Mouse (Mus musculus): ENCODE measurements at regions not wholly inside any gene's neighbourhood (a gene's known extent, or its start where the extent isn't known, plus 50 kb on each side); places are given as distances from the start of the nearest gene placed in this dataset.
"Not testable (repeated sequence)": the region's sequence is repeated elsewhere in the genome, so short reads cannot be mapped to it uniquely, and the experiment has no call there.

DNA sequence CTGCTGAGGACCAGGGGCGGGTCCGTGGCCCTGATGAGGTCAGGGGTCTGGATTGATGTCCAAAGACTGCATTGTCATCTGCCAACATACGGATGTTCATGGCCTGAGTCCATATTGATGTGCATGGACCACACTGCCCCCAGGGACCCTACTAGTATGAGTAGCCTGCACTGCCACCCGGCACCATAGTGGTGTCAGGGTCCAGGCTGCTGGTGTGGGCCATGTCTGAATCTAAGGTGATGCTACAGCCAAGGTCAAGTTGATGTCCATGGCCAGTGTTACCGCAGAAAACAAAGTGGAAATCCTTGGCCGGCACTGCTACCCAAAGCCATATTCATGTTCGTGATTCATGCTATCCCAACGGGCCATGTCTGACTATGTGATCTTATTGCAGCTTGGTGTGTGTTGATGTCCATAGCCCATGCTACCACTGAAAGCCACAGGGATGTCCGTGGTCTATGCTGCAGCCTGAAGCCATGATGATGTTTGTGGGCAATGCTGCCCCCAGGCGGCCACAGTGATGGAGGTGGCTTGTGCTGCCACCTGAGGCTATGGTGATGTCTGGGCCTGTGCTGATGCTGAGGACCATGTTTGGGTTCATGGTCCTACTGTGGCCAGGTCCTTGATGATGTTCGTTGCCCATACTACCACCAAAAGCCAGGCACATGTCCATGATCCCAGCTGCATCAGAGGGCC lies 130.5 kb downstream of the Iqub start:
- peak in 1 of 2 experiments; percentile 22 for DNase-seq

DNA sequence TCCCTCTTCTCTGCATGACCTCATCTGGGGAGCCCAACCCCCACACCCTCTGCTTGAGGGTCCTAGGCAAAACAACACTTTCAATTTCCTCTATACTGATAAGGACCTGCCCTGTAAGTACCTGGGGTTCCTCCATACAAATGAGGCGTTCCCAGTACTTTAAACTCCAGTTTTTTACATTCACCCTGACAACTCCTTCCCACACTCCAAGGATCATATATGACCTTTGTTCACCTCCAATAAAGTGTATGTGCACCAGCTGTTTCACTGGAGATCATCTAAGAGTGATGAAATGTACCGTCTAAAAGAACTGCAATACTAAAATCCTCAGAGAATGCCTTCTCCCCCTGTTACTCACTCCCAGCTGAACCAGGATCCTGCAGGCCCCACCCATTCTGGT lies 135.0 kb downstream of the Iqub start:
- DNase-seq: no peak

DNA sequence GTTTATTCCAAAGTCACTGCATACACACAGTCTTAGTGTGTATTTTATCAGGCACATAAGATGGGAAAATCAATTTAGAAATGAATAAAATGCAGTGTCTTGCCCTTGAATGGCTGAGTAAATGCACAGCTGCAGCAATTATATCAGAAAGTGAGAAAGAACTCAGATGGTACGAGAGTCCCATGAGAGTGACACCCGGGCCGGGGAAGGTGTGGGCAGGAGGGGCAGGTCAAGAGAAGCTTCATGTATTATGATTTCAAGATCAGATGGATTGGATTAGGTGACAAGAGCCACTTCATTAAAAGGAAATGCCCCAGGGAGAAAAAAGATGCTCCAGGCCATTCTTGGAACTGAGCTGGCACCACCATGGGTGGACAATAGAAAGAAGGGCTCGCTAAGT lies 138.1 kb downstream of the Iqub start:
- no peak for DNase-seq

DNA sequence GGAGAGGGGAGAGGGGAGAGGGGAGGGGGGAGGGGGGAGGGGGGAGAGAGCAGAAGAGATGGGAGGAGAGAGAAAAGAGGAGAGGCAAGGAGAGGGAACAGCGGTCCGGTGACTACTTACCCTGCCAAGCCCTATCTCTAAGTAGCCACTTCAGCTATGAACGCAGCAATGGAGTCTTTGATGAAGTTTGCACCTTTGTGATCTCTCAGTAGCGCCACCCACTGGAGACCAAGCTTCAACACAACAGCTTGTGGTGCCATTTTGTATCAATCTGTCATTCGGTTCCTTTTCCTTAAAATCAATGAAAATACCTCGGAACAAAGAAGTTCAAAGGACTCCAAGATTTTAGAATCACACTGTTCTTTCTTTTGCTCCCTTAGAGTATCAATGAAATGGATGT lies 141.7 kb downstream of the Iqub start:
- no peak for DNase-seq

DNA sequence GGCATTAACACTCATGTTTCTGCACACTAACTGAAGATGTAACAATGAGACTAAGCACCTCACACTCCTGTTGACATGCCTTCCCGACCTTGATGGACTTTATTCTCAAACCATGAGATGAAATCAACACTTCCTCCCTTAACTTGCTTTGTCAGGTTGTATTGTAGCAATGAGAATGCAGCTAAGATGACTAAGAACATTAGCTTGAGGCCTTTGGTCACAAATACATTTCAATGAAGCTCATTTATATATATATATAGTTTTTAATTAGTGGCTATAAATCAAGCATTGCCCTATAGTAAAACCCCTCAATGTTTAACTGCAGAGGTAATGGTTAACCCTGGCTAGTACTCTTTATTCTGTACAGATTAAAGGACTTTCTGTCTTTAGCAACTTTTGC lies 143.2 kb downstream of the Iqub start:
- DNase-seq: no peak

DNA sequence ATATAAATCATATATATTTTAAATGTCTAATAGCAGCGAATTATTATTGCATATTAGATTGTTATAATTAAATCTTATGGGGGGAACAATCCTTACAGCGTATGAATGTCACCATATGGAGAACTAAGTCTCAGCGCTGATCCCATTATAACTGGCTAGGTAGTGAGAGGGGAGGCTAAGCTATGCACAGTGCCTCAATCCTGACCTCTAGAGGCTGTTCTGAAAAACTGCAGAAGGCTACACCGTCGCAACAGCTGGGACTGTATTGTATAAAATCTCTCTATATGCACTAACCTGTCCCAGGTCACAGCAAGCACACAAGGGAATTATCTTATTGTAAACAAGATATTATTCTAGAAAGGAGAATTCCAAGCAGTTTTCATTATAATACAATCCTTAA lies 164.0 kb downstream of the Iqub start:
- peak; percentile 43 to 61 for DNase-seq

DNA sequence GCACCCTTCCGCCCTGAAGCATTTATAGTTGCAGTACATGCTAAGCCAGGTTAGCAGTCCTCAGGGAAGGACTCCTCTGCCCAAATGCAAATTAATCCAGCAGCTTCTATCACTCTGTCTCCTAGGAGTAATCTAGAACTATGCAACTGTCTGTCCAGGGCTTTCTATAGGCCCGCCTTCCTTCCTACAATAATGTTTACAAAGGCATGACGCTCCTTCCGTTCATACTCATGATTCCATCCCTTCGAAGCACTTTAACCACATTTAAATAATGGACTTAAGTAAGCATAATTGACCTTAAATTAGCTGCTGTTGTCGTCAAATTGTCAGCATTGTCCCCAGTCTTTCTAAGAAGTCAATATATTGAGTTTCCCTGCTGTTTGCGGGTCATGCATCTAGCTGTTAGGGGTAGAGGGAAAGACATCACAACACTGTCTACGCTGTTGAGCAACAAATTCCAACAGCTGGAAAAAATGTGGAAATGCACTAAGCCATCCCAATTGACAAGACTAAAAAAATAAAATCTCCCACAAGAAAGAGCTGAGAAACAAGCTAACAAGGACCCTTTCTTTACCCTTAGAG lies 166.3 kb downstream of the Iqub start:
- DNase-seq: no peak

DNA sequence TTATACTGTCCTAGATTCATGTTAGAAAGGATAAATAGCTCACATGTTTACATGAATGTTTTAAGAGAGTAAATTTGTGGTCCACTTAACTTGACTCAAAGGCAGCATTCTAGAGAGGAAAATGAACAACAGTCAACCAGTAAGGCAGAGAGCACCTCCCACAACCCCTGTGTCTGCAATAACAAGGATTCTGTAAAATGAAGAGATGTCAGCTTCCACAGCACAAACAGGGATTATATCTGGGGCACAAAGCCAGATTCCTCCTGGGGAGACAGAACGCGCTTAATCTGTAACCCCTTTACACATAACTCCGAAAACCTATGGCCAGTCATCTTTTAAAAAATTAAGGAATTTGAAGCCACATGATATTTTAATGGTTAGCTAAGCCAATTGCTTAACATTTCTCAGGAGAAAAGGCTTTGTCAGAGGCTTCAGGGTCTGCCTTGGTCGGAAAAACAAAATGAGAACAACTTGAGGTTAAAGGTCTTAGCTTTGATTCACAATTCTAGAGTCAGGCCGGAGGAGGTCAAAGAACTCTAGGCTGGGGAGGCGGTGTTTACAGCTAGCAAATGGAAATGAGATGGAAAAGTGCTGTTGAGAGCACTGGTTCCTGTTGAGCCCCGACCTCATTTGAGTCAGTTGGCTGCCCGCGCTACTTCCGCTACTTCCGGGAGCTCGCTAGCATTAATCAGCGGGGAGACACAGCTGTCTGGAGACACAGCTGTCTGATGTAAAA lies 167.0 kb downstream of the Iqub start:
- peak in 1 of 2 experiments; percentile 27 for DNase-seq

DNA sequence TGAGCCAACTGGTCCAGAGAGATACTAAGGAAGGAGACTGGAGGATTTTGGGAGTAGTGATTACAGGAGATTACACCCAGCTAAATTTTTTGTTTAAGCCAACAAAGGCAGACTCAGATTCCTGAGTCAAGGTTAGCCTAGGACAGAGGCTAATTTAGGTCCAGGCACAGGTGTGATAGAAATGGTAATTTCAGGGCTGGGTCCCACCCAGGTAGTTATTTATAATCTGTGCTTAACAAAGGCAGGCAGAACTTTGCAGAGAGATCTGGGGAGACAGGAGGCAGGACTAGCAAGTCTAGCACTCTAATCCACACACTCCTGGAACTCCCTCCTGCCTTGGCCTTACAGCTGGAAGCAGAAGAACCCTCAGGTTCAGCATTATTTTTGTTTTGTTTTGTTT lies 172.4 kb downstream of the Iqub start:
- no peak for DNase-seq

DNA sequence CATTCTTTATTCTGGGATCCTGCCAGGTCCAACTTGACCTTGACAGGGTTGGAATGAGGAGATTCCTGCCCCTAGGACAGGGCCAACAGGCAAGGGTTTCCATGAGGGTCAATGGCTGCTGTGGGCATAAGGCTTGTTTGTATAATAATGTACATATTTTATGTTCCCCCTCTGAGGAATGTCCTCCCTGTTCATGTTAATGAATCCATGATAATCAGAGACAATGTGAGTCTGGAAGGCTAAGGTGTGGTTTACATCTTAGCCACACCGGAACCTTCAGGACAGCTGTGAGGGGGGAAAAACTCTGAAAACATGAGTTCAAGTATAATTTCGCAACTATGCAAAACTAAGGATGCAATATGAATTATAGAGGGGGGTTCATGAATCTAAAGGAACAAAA lies 172.8 kb downstream of the Iqub start:
- DNase-seq: no peak

DNA sequence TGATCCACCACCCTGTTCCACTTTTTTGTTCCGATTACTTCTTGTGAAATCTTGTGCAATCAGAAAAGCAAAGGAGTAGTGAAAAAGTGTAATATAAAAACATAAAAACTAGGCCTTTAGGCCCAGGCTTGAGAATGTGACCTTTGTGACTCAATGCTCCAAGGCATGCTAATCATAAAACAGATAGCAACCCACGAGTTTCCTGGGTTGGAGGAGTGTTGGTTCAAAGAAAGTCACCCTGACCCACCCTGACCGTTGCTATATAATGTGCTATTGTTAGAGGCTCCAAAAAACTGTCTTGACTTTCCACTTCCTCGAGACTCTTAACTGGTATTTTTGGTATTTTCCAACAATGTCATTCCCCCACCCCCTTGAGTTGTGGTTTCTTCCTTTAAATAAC lies 172.2 kb upstream of the Slc13a1 start:
- DNase-seq: not testable (repeated sequence)

DNA sequence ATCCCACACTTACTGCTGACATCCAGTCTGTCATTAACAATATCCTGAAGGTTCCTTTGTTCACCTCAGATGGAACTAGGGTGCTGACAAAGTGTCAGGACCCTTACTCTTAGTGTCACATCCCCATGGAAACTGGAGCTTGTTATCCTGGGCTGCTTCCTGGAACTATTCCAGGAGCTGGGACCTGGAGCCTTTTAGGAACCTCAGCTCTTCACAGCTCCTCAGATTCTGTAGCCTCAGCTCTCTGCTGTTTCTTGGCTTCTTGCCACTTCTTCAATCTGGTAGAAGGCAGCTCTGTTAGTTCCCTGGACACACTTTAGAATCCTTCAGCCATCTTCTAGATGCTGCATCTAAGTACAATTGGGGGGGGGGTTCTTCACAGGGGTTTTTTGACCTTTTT lies 157.3 kb upstream of the Slc13a1 start:
- peak; percentile 32 to 51 for DNase-seq

DNA sequence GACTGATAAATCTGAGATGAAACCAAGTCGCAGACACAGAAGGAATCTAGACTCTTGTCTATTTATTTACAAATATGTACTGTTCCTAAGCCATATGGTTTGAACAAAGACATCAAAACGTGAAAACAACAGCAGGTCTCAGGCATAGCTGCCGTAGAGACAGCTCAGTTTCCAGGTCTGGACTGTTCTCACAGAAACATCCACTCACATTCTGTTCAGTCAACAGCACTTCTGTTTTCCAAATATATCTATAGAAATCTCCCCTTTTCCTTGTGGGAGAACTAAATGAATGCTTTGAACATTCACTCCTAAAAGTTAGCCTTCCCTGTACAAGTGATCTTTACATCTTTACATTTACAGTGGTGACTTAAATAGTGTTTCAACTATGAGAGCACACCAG lies 156.8 kb upstream of the Slc13a1 start:
- no peak for DNase-seq

DNA sequence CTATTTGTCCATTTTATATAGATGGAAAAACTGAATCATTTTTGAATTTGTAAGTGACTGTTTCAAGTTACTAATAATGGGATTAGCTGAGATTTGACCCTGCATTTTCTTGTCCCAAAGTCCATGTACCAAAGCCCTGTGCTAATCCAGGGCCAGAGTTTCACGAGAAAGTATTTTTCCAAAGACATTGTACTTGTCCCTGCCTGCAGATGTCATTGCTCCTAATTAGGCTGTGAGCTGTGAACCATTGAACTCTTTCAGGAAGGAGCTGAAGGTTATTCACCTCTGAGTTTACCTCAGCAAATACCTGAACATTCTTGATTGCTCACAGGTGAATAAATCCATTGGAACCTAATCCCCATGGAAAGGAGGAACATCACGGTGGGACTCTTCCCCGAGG lies 154.5 kb upstream of the Slc13a1 start:
- no peak for DNase-seq

DNA sequence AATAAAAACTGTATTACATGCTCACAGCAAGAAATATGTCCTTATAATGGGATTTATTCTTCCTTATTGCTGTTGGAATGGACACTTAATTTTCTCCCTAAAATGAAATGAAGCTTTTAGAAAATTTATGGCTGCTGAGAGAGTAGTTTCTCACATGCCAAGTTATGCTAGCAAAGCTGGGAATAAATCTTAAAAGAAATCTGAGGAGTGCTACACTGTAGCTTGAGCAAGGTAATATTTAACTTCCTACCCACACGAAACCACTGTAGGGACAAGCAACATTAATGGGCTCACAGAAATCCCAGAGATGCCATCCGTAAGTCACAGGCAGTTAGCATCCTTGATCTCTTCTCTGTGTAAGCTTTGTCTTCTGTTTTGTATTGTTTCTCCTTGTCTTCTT lies 151.0 kb upstream of the Slc13a1 start:
- no peak for DNase-seq

DNA sequence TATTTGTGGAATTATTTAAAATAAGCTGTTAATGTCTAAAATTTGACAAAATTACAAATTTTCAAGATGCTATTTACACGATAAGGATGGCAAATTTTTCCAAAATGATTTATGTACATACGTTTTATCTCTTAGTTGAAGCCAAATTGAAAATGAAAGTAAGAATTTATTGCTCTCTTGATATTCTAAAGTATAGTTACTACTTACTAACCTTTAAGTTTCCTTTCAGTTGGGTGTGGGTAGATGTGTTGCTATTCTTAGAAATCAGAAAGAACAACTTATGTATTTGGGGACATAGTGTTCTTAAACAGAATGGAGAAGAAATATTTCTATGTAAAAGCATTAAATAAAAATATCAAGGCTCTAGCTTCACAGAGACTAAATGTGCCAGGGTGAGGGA lies 142.8 kb upstream of the Slc13a1 start:
- DNase-seq: no peak

DNA sequence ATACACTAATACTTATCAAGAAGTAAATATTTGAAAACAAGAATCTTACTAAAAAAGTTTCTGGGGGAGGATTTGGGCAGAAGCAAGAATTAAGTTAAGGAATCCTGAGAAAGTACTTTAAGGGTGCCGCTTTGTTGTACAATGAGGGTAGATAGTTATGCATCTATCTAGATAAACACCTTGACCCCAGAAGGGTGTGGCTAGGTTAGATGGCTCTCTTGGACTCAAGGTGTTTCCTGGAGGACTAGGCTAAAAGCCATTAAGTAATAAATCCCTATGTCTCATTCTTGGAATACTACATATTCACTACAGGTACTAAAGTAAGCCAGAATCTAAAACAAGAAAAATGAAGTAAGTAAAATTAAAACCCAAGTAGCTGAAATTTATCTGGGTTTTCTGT lies 141.9 kb upstream of the Slc13a1 start:
- no peak for DNase-seq

DNA sequence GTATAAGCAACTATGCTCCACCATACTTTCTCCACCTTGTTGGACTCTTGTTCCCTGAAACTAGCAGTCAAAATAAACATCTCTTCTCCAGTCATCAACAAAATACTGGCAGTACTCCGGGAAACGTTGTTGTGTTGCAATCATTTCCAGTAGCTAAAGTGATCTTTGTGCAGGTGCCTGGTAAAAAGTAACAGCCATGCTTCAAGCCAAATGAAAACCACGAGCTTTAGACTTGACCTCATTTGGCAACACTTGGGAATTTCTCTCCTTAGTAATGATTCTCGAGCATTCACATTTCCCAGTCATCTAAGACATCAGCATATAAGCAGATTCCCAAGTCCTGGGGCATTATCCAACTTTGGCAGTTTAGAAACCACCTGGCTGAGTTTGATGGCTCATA lies 133.8 kb upstream of the Slc13a1 start:
- no peak for DNase-seq

DNA sequence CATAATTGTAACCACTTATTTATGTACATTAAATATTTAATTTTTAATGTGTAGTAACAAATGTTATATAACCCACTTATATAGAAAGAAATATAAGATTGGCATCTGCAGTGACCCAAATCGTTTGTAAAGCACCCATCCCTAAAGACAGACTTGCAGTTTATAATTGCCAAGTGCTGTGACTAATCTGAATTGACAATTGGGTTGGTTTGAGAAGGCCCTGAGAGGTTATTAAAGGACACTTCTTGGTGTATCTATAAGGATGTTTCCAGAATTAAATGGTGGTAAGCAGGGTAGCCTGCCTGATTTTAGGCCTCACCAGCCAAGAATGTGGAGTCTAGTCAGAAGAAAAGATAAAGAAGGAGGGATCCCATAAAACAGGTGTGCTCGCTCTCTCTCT lies 133.3 kb upstream of the Slc13a1 start:
- DNase-seq: no peak

DNA sequence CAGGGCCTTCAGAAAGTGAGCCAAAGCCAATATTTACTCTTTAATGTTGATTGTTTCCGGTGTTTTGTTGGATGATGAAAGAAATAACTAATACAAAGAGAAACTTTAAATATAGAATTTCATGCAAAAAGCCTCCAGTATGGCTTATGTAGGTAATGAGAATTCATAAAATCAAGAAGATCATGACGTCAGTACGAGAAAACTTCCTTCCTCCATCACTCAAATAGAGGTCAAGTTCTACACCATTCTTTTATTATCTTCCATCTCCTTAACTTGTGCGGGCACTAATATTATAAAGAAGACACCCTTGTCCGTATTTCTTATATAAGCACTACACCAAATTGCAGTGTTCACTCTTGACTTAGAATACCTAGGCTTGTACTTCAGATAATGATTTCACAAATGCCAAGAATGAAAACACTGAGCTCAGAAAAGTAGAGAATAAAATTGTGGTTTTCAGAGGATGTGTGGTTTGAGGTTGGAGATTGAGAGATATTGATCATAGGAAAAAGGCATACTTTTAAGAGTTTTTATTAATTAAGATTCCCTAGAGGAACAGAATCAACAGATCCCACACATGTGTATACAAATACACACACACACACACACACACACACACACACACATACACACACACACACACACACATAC lies 130.8 kb upstream of the Slc13a1 start:
- no peak for DNase-seq

DNA sequence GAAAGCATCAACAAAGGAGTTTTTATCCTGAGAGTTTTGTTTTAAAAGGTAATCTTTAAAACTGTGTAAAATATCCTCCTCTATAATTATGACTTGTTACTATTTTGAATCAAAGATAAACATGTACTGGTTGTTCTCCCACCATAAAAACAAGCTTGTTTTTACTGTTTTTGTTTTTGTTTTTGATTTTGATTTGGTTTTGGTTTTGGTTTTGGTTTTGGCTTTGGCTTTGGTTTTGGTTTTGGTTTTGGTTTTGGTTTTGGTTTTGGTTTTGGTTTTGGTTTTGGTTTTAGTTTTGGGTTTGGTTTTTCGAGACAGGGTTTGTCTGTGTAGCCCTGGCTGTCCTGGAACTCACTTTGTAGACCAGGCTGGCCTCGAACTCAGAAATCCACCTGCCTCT lies 120.9 kb upstream of the Slc13a1 start:
- DNase-seq: not testable (repeated sequence)

DNA sequence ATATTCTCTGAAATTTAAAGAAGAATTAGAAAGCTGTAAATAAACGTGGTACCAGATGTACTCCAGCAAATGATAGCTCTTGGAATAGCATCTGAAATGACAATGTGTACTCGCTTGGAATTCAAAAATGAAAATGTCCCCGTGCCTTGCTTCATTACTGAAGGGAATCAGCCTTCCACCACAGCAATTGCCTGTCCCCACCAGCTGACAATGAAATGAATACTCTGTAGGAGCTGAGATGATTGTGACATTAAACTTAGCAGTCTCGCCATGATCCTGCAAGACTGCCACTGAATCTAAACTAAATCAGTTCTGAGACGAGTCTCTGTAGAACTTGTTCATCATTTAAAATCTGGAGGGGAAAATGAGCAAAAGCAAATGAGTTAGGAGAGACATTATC lies 104.9 kb upstream of the Slc13a1 start:
- DNase-seq: no peak

DNA sequence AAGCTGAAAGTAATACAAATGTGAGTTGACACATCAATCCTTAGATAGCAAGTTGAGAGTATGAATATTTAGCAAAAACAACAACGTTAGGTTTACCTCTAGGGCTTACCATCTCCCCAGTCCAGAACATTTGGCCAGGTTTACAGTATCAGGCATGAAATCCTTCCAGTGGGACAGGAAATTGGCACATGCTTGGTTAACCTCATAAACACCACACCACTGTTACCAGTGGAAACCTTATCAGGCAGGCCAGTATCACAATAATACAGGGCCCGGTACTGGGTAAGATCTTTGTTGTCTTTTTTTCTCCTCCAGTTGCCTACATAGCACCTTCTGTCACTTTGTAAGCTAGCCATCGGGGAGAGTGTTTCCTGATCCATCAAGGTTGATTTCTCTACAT lies 101.7 kb upstream of the Slc13a1 start:
- no peak for DNase-seq

DNA sequence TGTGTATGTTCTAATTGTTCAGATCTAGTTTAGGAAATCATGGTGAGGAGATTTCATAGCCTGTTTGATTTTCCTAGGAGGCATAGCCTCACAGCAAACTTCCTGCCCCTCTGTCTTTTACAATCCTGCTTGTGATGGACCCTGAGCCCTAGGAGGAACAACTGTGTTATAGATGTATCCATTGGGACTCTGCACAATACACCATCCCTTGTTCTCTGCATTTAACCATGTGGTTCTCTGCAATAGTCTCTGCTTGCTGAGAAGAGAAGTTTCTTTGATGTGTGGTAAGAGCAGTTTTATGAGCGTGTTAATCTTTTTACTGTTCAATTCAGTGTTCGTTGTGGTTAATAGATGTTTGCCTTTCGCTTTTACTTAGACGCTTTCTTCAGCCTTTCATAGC lies 95.9 kb upstream of the Slc13a1 start:
- DNase-seq: no peak

Data from cerebellum, postnatal 36 days (tissue).